Mouse (Mus musculus) mammary gland, adult 2 months (tissue): ENCODE data around the gene Serpinb9e. TPM values are rescaled to one million over a fixed set of nuclear protein-coding genes. Genes with fewer than 3 reads are reported as not detected.

Experiments used
- polyA plus RNA-seq: library from polyadenylated mRNA; depleted of rRNA; stranded (reverse); fragments of >200 nt; gene quantifications from 2 replicates; pipeline ENCODE4 v1.2.3, GENCODE M21; 2012; ENCODE audit warnings: low replicate concordance; rRNA removed

The Serpinb9e gene
- polyA plus RNA-seq: not detected in 2 replicates

DNA sequence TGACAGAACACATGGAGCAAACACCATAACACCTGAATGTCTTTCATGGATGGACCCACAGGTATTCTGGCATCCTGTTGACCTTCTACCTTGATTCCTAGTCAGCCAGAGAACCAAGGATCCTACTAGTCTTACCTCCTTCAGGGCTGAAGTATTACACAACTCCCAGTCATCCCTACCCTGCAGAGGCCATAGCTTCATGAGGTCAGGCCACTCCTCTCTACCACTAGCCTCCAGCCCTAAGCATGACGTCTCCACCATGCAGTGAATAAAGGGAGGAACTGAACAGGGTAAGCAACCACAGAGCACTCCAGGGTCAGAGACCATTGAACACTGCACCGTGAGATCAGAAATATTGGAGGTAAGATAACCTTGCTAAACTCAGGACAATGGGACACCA, at the start of gene Serpinb9e:
Gene Serpinb9e (plus strand): TSS at position 301 of the 400 bp plus-strand sequence.

Other genes starting within 250 kb of the Serpinb9e start
- gene Serpinb9, start 246.4 kb upstream of the Serpinb9e start, polyA plus RNA-seq: 6.4 and 15.8 TPM in 2 replicates
- 0.29 and 0.37 TPM in 2 replicates for gene Serpinb9b, start 222.2 kb upstream of the Serpinb9e start, polyA plus RNA-seq
- 0.66 TPM in 1 of 2 replicates, not detected in the other for gene Serpinb1b, start 171.0 kb upstream of the Serpinb9e start, polyA plus RNA-seq
- gene Serpinb9c, start 89.9 kb upstream of the Serpinb9e start, polyA plus RNA-seq: not detected in 2 replicates
- gene Serpinb9d, start 56.7 kb upstream of the Serpinb9e start, polyA plus RNA-seq: not detected in 2 replicates
- gene Serpinb9f, start 74.5 kb downstream of the Serpinb9e start, polyA plus RNA-seq: not detected in 2 replicates
- gene Gm11397, start 146.1 kb downstream of the Serpinb9e start, polyA plus RNA-seq: not detected in 2 replicates
- gene Serpinb9g, start 235.2 kb downstream of the Serpinb9e start, polyA plus RNA-seq: not detected in 2 replicates